Mouse (Mus musculus) megakaryocyte progenitor cell, adult 5-6 weeks (primary cell): ENCODE results near the gene BC052040. TPM values are rescaled to one million over a fixed set of nuclear protein-coding genes. Genes with fewer than 3 reads are reported as not detected.

Experiments used
- ATAC-seq: replicated peaks from 2 replicates; pipeline ENCODE4 v1.8.0; 2016; ENCODE audit warnings: mild to moderate bottlenecking, moderate TSS enrichment, inconsistent platforms; ENCODE audit not compliant: poor library complexity
- total RNA-seq, 2 experiments: library from RNA; stranded (forward) in 1 of 2; stranded (reverse) in 1 of 2; fragments of 157-497, 149-512 nt in 1 of 2; fragments of 200-1000 nt in 1 of 2; gene quantifications; 2 replicates each; pipeline versions ENCODE4 v1.2.3 to v1.2.4; 2015 to 2017

BC052040 gene
- total RNA-seq, 2 experiments from 2014 or later = 4.8 to 20.5 TPM

- ATAC-seq = no peak
Measured at GRCm38 (mm10) chr2:115758542-115758941, 177.0 kb downstream of the BC052040 start.

GRCm38 (mm10) chr2:115764595-115765305 is 183.2 kb downstream of the BC052040 start:
- ATAC-seq = peak; percentile 99

GRCm38 (mm10) chr2:115769597-115770305 is 188.2 kb downstream of the BC052040 start:
- ATAC-seq = no peak

- no peak for ATAC-seq
Measured at GRCm38 (mm10) chr2:115772709-115773108, 191.2 kb downstream of the BC052040 start.

- ATAC-seq = peak; percentile 59
Measured at GRCm38 (mm10) chr2:115774153-115774908, 192.8 kb downstream of the BC052040 start.

DNA sequence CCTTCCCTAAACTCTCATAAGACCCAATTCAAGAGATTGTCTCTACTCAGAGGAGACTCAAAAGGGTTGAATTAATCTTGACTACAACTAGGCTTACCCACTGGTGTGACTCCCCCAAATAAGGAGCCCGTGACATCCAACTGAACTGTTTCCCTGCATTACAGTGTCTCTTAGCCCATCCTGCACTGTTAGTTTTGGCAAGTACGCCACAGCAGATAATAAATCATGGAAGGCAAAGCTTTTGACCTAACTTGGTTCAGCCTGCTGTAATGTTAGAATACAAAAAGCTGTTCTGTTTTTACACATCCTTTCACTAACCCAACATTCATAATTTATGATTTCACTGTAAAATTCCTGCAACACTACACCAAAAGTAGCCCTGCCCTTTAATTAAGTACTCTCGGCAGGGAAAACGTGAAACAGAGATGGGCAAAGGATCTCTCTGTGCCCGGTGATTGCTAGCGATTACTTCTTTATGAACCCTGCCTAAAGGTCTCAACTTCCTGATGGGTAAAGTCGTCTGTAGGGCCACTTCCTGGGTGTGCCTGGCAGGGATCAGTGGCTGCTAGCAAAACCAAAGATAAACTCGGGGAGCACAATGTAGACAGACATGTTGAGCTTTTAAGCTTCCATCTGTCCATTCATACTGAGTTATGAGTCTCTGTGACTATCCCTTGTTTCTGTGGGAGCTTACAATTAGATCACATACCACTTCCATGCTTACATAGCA is 194.1 kb downstream of the BC052040 start:
- no peak for ATAC-seq

DNA sequence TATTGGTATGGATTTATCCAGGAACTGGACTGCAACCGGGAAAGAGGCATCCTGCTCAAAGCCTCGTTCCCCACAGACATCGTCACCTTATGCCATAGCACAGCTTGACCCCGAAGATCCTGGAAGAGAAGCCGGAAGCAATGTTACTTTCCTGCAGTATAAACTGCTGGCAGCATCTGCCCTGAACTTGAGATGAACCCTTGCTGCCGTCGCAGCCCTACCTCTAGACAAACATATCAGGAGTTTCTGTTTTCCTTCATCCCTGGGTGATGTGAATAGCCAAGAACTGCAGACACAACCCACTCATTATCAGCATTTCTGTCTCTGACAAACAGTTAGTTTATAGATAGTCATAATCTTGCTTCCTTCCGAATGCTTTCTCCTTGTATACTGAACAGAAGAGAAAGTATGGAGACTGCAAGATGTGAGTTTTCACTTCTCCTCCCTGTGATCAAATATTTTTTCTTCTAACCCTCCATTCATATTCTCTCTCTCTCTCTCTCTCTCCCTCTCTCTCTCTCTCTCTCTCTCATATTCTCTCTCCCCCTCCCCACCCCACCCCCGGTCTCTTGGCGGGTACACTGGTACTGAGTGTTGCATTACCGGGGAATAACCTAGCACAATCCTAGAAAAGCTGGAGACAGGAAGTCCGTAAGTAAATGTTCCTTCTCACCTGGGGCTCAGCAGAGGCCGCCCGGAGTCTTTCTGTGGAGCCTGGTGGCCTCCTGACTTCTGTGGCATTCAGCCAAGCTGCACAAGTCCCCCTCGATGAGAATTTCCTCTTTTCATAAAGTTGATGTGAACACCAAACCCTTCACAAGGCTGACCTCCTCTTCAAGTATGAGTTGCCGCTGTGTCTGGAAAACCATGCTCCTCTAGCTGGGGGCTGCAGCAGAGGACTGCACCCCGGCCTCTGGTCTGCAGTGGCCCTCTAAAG is 195.7 kb downstream of the BC052040 start:
- peak; percentile 51; the same call in 1 of the 2 replicates for ATAC-seq

- ATAC-seq = no peak
Measured at GRCm38 (mm10) chr2:115780546-115781011, 199.1 kb downstream of the BC052040 start.

- ATAC-seq = no peak
Measured at GRCm38 (mm10) chr2:115785687-115786086, 204.2 kb downstream of the BC052040 start.

DNA sequence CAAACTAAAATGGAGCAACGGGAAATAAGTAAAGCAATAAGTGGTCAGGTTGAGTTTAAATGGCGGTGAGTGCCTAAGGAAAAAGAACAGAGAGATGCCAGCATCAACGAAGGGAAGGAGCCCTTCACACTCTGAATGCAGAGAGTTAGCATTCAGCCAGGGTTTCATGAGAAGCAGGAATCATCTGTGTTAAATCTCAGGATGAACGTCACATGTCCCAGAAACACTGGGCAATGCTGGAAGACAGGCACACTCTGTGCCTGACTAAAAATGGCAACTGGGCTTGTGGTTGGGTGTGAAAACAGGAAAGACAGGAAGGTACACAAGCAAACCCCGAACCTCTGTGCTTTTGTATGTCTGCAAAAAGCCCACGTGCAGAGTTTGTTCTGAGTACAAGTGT is 217.3 kb downstream of the BC052040 start:
- no peak for ATAC-seq

DNA sequence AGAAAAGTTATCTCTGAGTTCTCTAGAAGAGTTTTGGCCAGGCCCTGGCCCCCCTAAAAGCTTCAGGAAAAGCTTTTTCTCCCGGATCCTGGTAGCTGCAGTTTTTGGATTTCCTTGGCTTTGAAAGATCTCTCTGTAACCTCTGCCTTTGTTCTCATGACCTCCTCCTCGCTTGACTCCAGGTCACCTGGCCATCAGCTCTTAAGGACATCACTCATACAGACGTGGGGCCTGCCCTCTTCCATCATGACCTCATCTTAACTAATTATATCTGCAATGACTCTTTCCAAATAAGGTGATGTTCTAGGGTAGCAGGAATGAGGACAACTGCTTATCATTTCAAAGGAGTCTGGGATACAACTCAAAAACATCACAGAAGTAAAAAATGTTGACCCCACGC is 226.9 kb downstream of the BC052040 start:
- no peak for ATAC-seq

DNA sequence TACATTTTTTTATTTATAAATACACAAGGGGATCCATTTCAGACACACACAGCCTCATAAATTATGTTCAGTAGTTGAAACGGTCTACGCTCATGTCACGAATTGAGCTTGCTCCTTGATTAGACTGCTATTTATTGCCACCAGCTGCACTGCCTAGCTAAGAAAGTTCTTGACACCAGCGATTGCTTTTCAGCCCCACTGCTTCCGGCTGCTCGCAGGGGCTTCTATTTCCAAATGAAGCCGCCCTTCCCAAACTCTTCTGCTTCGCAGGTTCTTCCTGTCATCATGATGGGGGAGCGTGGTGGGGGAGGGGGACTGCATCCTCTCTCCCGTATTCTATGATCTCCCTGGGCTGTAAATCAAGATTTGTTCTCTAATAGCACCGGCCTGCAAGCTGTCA is 231.8 kb downstream of the BC052040 start:
- no peak for ATAC-seq

- no peak for ATAC-seq
Measured at GRCm38 (mm10) chr2:115813721-115814120, 232.2 kb downstream of the BC052040 start.

DNA sequence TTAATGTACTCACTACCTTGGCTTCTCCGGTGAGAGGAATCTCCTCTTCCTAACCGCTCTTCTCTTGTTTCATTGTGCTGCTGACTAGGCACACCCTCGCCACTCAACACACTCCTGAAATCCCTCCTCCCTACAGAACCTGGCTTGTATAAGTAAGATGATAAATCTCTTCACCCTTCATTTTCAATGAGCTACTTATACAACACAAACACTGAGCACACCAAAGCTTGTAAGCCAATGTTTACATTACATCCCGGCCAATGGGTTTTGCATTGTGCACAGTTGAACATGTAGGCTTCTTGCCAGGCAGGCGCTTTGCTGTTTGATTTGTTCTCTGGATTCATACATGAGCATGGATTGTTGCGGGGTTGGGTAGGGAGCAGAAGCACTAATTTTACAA is 236.4 kb downstream of the BC052040 start:
- no peak for ATAC-seq

DNA sequence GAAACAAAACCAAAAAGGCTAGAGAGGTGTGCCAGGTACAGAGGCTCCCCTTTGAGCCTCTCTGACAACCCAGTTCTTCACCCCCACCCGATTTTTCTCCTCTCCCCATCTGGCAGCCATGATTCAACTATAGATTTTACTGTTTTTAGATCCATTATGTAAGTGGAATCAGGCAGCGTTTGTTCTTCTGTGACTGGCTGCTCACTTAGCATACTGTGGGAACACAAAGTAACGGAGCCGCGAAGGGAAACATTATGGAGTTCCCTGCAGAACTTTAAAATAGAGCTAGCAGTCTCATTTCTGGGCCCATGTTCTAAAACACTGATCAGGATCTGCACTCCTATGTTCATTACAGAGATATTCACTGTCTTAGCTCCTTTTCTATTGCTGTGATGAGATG is 240.8 kb downstream of the BC052040 start:
- no peak for ATAC-seq
